Mouse (Mus musculus) forebrain, embryonic 14.5 days (tissue): ENCODE data around the gene Cdh26. TPM values are rescaled to one million over a fixed set of nuclear protein-coding genes. Genes with fewer than 3 reads are reported as not detected.
A peak's percentile ranks its signal among the peaks of the same experiment; 100 is the strongest.

ENCODE experiments used
- ATAC-seq: fragments of 200-750 bp; cut with Nextera tagmentation; 2 replicates; pipeline ENCODE4 v1.8.0; 2017; ENCODE audit warnings: mild to moderate bottlenecking, moderate library complexity
- DNase-seq: peaks from one replicate; pipeline ENCODE4 v3.0.0-alpha.2; 2015; ENCODE audit warnings: low spot score
- H3K27ac ChIP-seq: fragments of 300-500 bp; sonication (generic); 2 replicates; pipeline ENCODE4 v1.5.1; 2014; ENCODE audit warnings: low read depth, mild to moderate bottlenecking, control low read depth, low read length, moderate library complexity
- H3K27me3 ChIP-seq: fragments of 300-500 bp; sonication (generic); replicated peaks from 2 replicates; pipeline ENCODE4 v1.6.1; 2014; ENCODE audit warnings: low read length, control low read depth, mixed read lengths; ENCODE audit not compliant: control insufficient read depth, insufficient read depth
- H3K36me3 ChIP-seq: fragments of 300-500 bp; sonication (generic); 2 replicates; pipeline ENCODE4 v1.6.1; 2014; ENCODE audit warnings: low read length, control low read depth; ENCODE audit not compliant: control insufficient read depth, insufficient read depth
- H3K4me1 ChIP-seq: fragments of 300-500 bp; sonication (generic); 2 replicates; pipeline ENCODE4 v1.6.1; 2014; ENCODE audit warnings: antibody characterized with exemption, low read length, control low read depth; ENCODE audit not compliant: control insufficient read depth, insufficient read depth
- H3K4me2 ChIP-seq: fragments of 300-500 bp; sonication (generic); 2 replicates; pipeline ENCODE4 v1.6.1; 2014; ENCODE audit warnings: mild to moderate bottlenecking, control low read depth, low read length
- H3K4me3 ChIP-seq: fragments of 300-500 bp; sonication (generic); 2 replicates; pipeline ENCODE4 v1.5.1; 2014; ENCODE audit warnings: low read depth, low read length, control low read depth
- H3K9ac ChIP-seq: fragments of 300-500 bp; sonication (generic); 2 replicates; pipeline ENCODE4 v1.6.1; 2014; ENCODE audit warnings: mild to moderate bottlenecking, low read length, control low read depth, moderate library complexity
- H3K9me3 ChIP-seq: fragments of 300-500 bp; sonication (generic); replicated peaks from 2 replicates; pipeline ENCODE4 v1.6.1; 2016; ENCODE audit warnings: low read length, control low read depth, mixed read lengths; ENCODE audit not compliant: control insufficient read depth
- WGBS: fragments of 180-500 bp; shearing (Covaris S2); extraction: QIAGEN DNeasy Blood & Tissue Kit; methylation state at CpG from one replicate; pipeline ENCODE4 v1.1.7; 2014; 5-methylcytosine and 5-hydroxymethylcytosine counted together
- polyA plus RNA-seq: library from polyadenylated mRNA; unstranded; fragments of >200 nt; fragmentation: Nextera tagmentation; extraction: Ambion mirVana; gene quantifications from 2 replicates; pipeline ENCODE4 v1.2.1, GENCODE M21; 2014

Cdh26 gene
- polyA plus RNA-seq, 1 experiment from 2014 or later = 0.11 TPM

- DNase-seq = peak; percentile 72
- Histone ChIP-seq H3K36me3 (no peaks in the 10 kb centered on the region), H3K27ac (peak overlapping the region; percentile 33; the same call in 1 of the 2 replicates), H3K4me2 (0 out of 2 replicates have a peak overlapping the region, but pooled peaks have one; percentile 6), H3K4me1 (peaks cover 12% of the 10 kb centered on the region), H3K27me3 (no peaks in the 10 kb centered on the region), H3K4me3 (no peak overlapping the region), H3K9me3 (no peaks in the 10 kb centered on the region), H3K9ac (no peak overlapping the region)
- 38% methylated on average over 17 of the region's 17 CpGs for WGBS
- peak; percentile 66 for ATAC-seq
Observed at GRCm38 (mm10) chr2:178454664-178455516, 24.6 kb downstream of the Cdh26 start.

- Histone ChIP-seq H3K4me1 (peaks cover 12% of the 10 kb centered on the region), H3K27ac (no peak overlapping the region), H3K4me2 (no peak overlapping the region), H3K9ac (no peak overlapping the region), H3K36me3 (no peaks in the 10 kb centered on the region), H3K9me3 (no peaks in the 10 kb centered on the region), H3K4me3 (no peak overlapping the region), H3K27me3 (no peaks in the 10 kb centered on the region)
- WGBS = 94% methylated on average over 6 of the region's 6 CpGs
- DNase-seq (no peak), ATAC-seq (no peak)
Observed at GRCm38 (mm10) chr2:178457414-178457813, 27.1 kb downstream of the Cdh26 start.

GRCm38 (mm10) chr2:178460353-178460752 lies 30.0 kb downstream of the Cdh26 start:
- H3K36me3 ChIP-seq = no peaks in the 10 kb centered on the region
- H3K4me1 ChIP-seq = peaks cover 3% of the 10 kb centered on the region
- no peaks in the 10 kb centered on the region for H3K9me3 ChIP-seq
- H3K4me3 ChIP-seq = no peak overlapping the region
- H3K4me2 ChIP-seq = no peak overlapping the region
- H3K9ac ChIP-seq = no peak overlapping the region
- DNase-seq = no peak
- no peak overlapping the region for H3K27ac ChIP-seq
- no peaks in the 10 kb centered on the region for H3K27me3 ChIP-seq
- no peak for ATAC-seq
- 60% methylated on average over 5 of the region's 5 CpGs for WGBS

- no peaks in the 10 kb centered on the region for H3K27me3 ChIP-seq
- no peak overlapping the region for H3K4me3 ChIP-seq
- H3K9ac ChIP-seq = no peak overlapping the region
- no peak overlapping the region for H3K4me2 ChIP-seq
- no peak for DNase-seq
- WGBS = 80% methylated on average over 17 of the region's 17 CpGs
- no peaks in the 10 kb centered on the region for H3K36me3 ChIP-seq
- no peaks in the 10 kb centered on the region; the same call in 1 of the 2 replicates for H3K4me1 ChIP-seq
- H3K27ac ChIP-seq = no peak overlapping the region
- ATAC-seq = no peak
- no peaks in the 10 kb centered on the region for H3K9me3 ChIP-seq
Observed at GRCm38 (mm10) chr2:178471546-178472480, 41.5 kb downstream of the Cdh26 start.

- Histone ChIP-seq H3K27me3 (no peaks in the 10 kb centered on the region), H3K9me3 (no peaks in the 10 kb centered on the region), H3K9ac (no peak overlapping the region), H3K36me3 (no peaks in the 10 kb centered on the region), H3K4me3 (no peak overlapping the region), H3K4me1 (no peaks in the 10 kb centered on the region; the same call in 1 of the 2 replicates), H3K27ac (no peak overlapping the region), H3K4me2 (no peak overlapping the region)
- DNase-seq (no peak), ATAC-seq (no peak)
- 84% methylated on average over 10 of the region's 10 CpGs for WGBS
Observed at GRCm38 (mm10) chr2:178473916-178474315, 43.6 kb downstream of the Cdh26 start.

GRCm38 (mm10) chr2:178477228-178477627 lies 46.9 kb downstream of the Cdh26 start:
- DNase-seq = no peak
- Histone ChIP-seq H3K4me1 (no peaks in the 10 kb centered on the region), H3K4me3 (no peak overlapping the region), H3K9me3 (no peaks in the 10 kb centered on the region), H3K9ac (no peak overlapping the region), H3K36me3 (no peaks in the 10 kb centered on the region), H3K27me3 (no peaks in the 10 kb centered on the region), H3K4me2 (no peak overlapping the region), H3K27ac (no peak overlapping the region)
- 57% methylated on average over 2 of the region's 2 CpGs for WGBS
- no peak for ATAC-seq

- DNase-seq = peak; percentile 40
- 72% methylated on average over 2 of the region's 2 CpGs for WGBS
- H3K9ac ChIP-seq = no peak overlapping the region
- no peaks in the 10 kb centered on the region for H3K9me3 ChIP-seq
- no peaks in the 10 kb centered on the region for H3K27me3 ChIP-seq
- no peak overlapping the region for H3K4me3 ChIP-seq
- no peaks in the 10 kb centered on the region for H3K4me1 ChIP-seq
- no peak for ATAC-seq
- no peaks in the 10 kb centered on the region for H3K36me3 ChIP-seq
- H3K4me2 ChIP-seq = no peak overlapping the region
- no peak overlapping the region for H3K27ac ChIP-seq
Observed at GRCm38 (mm10) chr2:178479011-178479410, 48.7 kb downstream of the Cdh26 start.

- Histone ChIP-seq H3K4me3 (no peak overlapping the region), H3K27ac (no peak overlapping the region), H3K4me1 (no peaks in the 10 kb centered on the region), H3K4me2 (no peak overlapping the region), H3K9me3 (no peaks in the 10 kb centered on the region), H3K9ac (no peak overlapping the region), H3K27me3 (no peaks in the 10 kb centered on the region), H3K36me3 (no peaks in the 10 kb centered on the region)
- no peak for DNase-seq
- WGBS = 91% methylated on average over 2 of the region's 2 CpGs
- no peak for ATAC-seq
Observed at GRCm38 (mm10) chr2:178480932-178481331, 50.6 kb downstream of the Cdh26 start.
